Mouse (Mus musculus): ENCODE measurements at regions not wholly inside any gene's neighbourhood (a gene's known extent, or its start where the extent isn't known, plus 50 kb on each side); places are given as distances from the start of the nearest gene placed in this dataset.

- no peak overlapping the region for H3K4me2 ChIP-seq (ENCODE audit: low read depth)
- H3K27ac ChIP-seq = no peak overlapping the region
- TF ChIP-seq CTCF (IDR thresholded peaks at IDR 0.05; ENCODE audit: low read depth) (no peak), EP300 (IDR thresholded peaks at IDR 0.05; ENCODE audit: low read depth) (no peak)
- no peaks in the 10 kb centered on the region for H3K36me3 ChIP-seq (replicated peaks; ENCODE audit: control insufficient read depth, insufficient read depth, low read depth)
- ATAC-seq (ENCODE audit: insufficient read depth) = no peak
- DNase-seq (ENCODE audit: low read depth in 3 of 3, low spot score in 3 of 3) = no peak
- no peak overlapping the region for H3K9ac ChIP-seq (replicated peaks)
- no peaks in the 10 kb centered on the region for H3K9me3 ChIP-seq (ENCODE audit: control insufficient read depth, low read length)
- H3K27me3 ChIP-seq (ENCODE audit: control insufficient read depth, insufficient read depth, low read length) = peaks cover 7% of the 10 kb centered on the region
- peaks cover 0 to 8% of the 10 kb centered on the region in 2 experiments; a peak in 2 of 4 replicates for H3K4me1 ChIP-seq (replicated peaks; ENCODE audit: control insufficient read depth in 2 of 2, insufficient read depth in 2 of 2, low read length in 1 of 2)
- 30% methylated on average over 8 of the region's 8 CpGs for WGBS (ENCODE audit: insufficient replicate concordance)
- H3K4me3 ChIP-seq (ENCODE audit: insufficient read depth in 1 of 2, low read depth in 2 of 2, low read length in 2 of 2) = no peak overlapping the region
These were observed 197.6 kb upstream of the Spdye4c start for GRCm38 (mm10) chr2:128393401-128393800.

- H3K4me1 ChIP-seq (replicated peaks; ENCODE audit: control insufficient read depth in 2 of 2, insufficient read depth in 2 of 2, low read length in 1 of 2) = peaks cover 0 to 8% of the 10 kb centered on the region in 2 experiments; a peak in 2 of 4 replicates
- no peaks in the 10 kb centered on the region for H3K36me3 ChIP-seq (replicated peaks; ENCODE audit: control insufficient read depth, insufficient read depth, low read depth)
- H3K9me3 ChIP-seq (ENCODE audit: control insufficient read depth, low read length) = no peaks in the 10 kb centered on the region
- no peak overlapping the region for H3K4me3 ChIP-seq (ENCODE audit: insufficient read depth in 1 of 2, low read depth in 2 of 2, low read length in 2 of 2)
- no peak overlapping the region for H3K27ac ChIP-seq
- 26% methylated on average over 5 of the region's 5 CpGs for WGBS (ENCODE audit: insufficient replicate concordance)
- no peak for DNase-seq (ENCODE audit: low read depth in 3 of 3, low spot score in 3 of 3)
- no peak overlapping the region for H3K9ac ChIP-seq (replicated peaks)
- H3K27me3 ChIP-seq (ENCODE audit: control insufficient read depth, insufficient read depth, low read length) = peaks cover 7% of the 10 kb centered on the region
- TF ChIP-seq CTCF (IDR thresholded peaks at IDR 0.05; ENCODE audit: low read depth) (no peak), EP300 (IDR thresholded peaks at IDR 0.05; ENCODE audit: low read depth) (no peak)
- no peak overlapping the region for H3K4me2 ChIP-seq (ENCODE audit: low read depth)
- ATAC-seq (ENCODE audit: insufficient read depth) = no peak
These were observed 197.1 kb upstream of the Spdye4c start for GRCm38 (mm10) chr2:128393921-128394320.

GRCm38 (mm10) chr2:128395308-128396007 lies 195.6 kb upstream of the Spdye4c start:
- no peak overlapping the region for H3K4me2 ChIP-seq (ENCODE audit: low read depth)
- peaks cover 0 to 8% of the 10 kb centered on the region in 2 experiments; a peak in 2 of 4 replicates for H3K4me1 ChIP-seq (replicated peaks; ENCODE audit: control insufficient read depth in 2 of 2, insufficient read depth in 2 of 2, low read length in 1 of 2)
- WGBS (ENCODE audit: insufficient replicate concordance) = 32% methylated on average over 4 of the region's 4 CpGs
- H3K27me3 ChIP-seq (ENCODE audit: control insufficient read depth, insufficient read depth, low read length) = peaks cover 7% of the 10 kb centered on the region
- H3K9ac ChIP-seq (replicated peaks) = no peak overlapping the region
- no peak overlapping the region for H3K4me3 ChIP-seq (ENCODE audit: insufficient read depth in 1 of 2, low read depth in 2 of 2, low read length in 2 of 2)
- no peaks in the 10 kb centered on the region for H3K36me3 ChIP-seq (replicated peaks; ENCODE audit: control insufficient read depth, insufficient read depth, low read depth)
- H3K27ac ChIP-seq = no peak overlapping the region
- TF ChIP-seq EP300 (IDR thresholded peaks at IDR 0.05; ENCODE audit: low read depth) = no peak
- no peak for TF ChIP-seq CTCF (IDR thresholded peaks at IDR 0.05; ENCODE audit: low read depth)
- H3K9me3 ChIP-seq (ENCODE audit: control insufficient read depth, low read length) = no peaks in the 10 kb centered on the region
- DNase-seq (ENCODE audit: low read depth in 3 of 3, low spot score in 3 of 3) (no peak), ATAC-seq (ENCODE audit: insufficient read depth) (no peak)

GRCm38 (mm10) chr2:128396008-128396346 lies 195.0 kb upstream of the Spdye4c start:
- Histone ChIP-seq H3K9ac (replicated peaks) (no peak overlapping the region), H3K9me3 (ENCODE audit: control insufficient read depth, low read length) (no peaks in the 10 kb centered on the region), H3K27me3 (ENCODE audit: control insufficient read depth, insufficient read depth, low read length) (peaks cover 7% of the 10 kb centered on the region), H3K36me3 (replicated peaks; ENCODE audit: control insufficient read depth, insufficient read depth, low read depth) (no peaks in the 10 kb centered on the region), H3K4me2 (ENCODE audit: low read depth) (no peak overlapping the region), H3K27ac (no peak overlapping the region), H3K4me1 (replicated peaks; ENCODE audit: control insufficient read depth in 2 of 2, insufficient read depth in 2 of 2, low read length in 1 of 2) (peaks cover 0 to 6% of the 10 kb centered on the region in 2 experiments; a peak in 2 of 4 replicates), H3K4me3 (ENCODE audit: insufficient read depth in 1 of 2, low read depth in 2 of 2, low read length in 2 of 2) (no peak overlapping the region)
- WGBS (ENCODE audit: insufficient replicate concordance) = 1% methylated on average over 9 of the region's 9 CpGs
- TF ChIP-seq CTCF (IDR thresholded peaks at IDR 0.05; ENCODE audit: low read depth) (peak; percentile 92), EP300 (IDR thresholded peaks at IDR 0.05; ENCODE audit: low read depth) (no peak)
- DNase-seq (ENCODE audit: low read depth in 3 of 3, low spot score in 3 of 3) (peak; percentile 30 to 55 (median 36)), ATAC-seq (ENCODE audit: insufficient read depth) (0 out of 2 replicates have a peak, but pooled peaks have one; percentile 39)

GRCm38 (mm10) chr2:128401359-128401758 lies 189.7 kb upstream of the Spdye4c start:
- WGBS (ENCODE audit: insufficient replicate concordance) = 68% methylated on average over 8 of the region's 8 CpGs
- H3K4me1 ChIP-seq (replicated peaks; ENCODE audit: control insufficient read depth in 2 of 2, insufficient read depth in 2 of 2, low read length in 1 of 2) = no peaks in the 10 kb centered on the region
- H3K9ac ChIP-seq (replicated peaks) = no peak overlapping the region
- ATAC-seq (ENCODE audit: insufficient read depth) = no peak
- H3K27ac ChIP-seq = no peak overlapping the region
- no peak overlapping the region for H3K4me2 ChIP-seq (ENCODE audit: low read depth)
- DNase-seq (ENCODE audit: low read depth in 3 of 3, low spot score in 3 of 3) = no peak
- H3K36me3 ChIP-seq (replicated peaks; ENCODE audit: control insufficient read depth, insufficient read depth, low read depth) = no peaks in the 10 kb centered on the region
- H3K27me3 ChIP-seq (ENCODE audit: control insufficient read depth, insufficient read depth, low read length) = no peaks in the 10 kb centered on the region
- H3K9me3 ChIP-seq (ENCODE audit: control insufficient read depth, low read length) = no peaks in the 10 kb centered on the region
- TF ChIP-seq EP300 (IDR thresholded peaks at IDR 0.05; ENCODE audit: low read depth) = no peak
- TF ChIP-seq CTCF (IDR thresholded peaks at IDR 0.05; ENCODE audit: low read depth) = no peak
- H3K4me3 ChIP-seq (ENCODE audit: insufficient read depth in 1 of 2, low read depth in 2 of 2, low read length in 2 of 2) = no peak overlapping the region

All from liver, embryonic 14.5 days (tissue).